Mouse (Mus musculus) hindbrain, embryonic 11.5 days (tissue): ENCODE measurements around the gene Serpinb1c. TPM values are rescaled to one million over a fixed set of nuclear protein-coding genes. Genes with fewer than 3 reads are reported as not detected.

Source experiments
- ATAC-seq: fragments of 200-750 bp; cut with Nextera tagmentation; 2 replicates; pipeline ENCODE4 v1.8.0; 2017; ENCODE audit warnings: mild to moderate bottlenecking, moderate TSS enrichment, moderate library complexity; ENCODE audit not compliant: low FRiP score
- DNase-seq: peaks from one replicate; pipeline ENCODE4 v3.0.0-alpha.2; 2015; ENCODE audit warnings: low spot score
- H3K27ac ChIP-seq: fragments of 300-500 bp; sonication (generic); 2 replicates; pipeline ENCODE4 v1.5.1; 2014; ENCODE audit warnings: mild to moderate bottlenecking, low read depth, low read length
- H3K27me3 ChIP-seq: fragments of 300-500 bp; sonication (generic); 2 replicates; pipeline ENCODE4 v1.6.1; 2014; ENCODE audit warnings: mild to moderate bottlenecking, low read length, moderate library complexity, mixed read lengths; ENCODE audit not compliant: control insufficient read depth, insufficient read depth
- H3K36me3 ChIP-seq: fragments of 300-500 bp; sonication (generic); 2 replicates; pipeline ENCODE4 v1.6.1; 2014; ENCODE audit warnings: mild to moderate bottlenecking, low read length, moderate library complexity, mixed read lengths; ENCODE audit not compliant: control insufficient read depth, insufficient read depth
- H3K4me1 ChIP-seq: fragments of 300-500 bp; sonication (generic); replicated peaks from 2 replicates; pipeline ENCODE4 v1.6.1; 2014; ENCODE audit warnings: low read length, mixed read lengths; ENCODE audit not compliant: control insufficient read depth, insufficient read depth
- H3K4me2 ChIP-seq: fragments of 300-500 bp; sonication (generic); replicated peaks from 2 replicates; pipeline ENCODE4 v1.6.1; 2014; ENCODE audit warnings: mild to moderate bottlenecking, low read depth, low read length
- H3K4me3 ChIP-seq: fragments of 300-500 bp; sonication (generic); 2 replicates; pipeline ENCODE4 v1.5.1; 2014; ENCODE audit warnings: low read depth, low read length
- H3K9ac ChIP-seq: fragments of 300-500 bp; sonication (generic); 2 replicates; pipeline ENCODE4 v1.6.1; 2014; ENCODE audit warnings: low read depth, low read length
- H3K9me3 ChIP-seq: fragments of 300-500 bp; sonication (generic); 2 replicates; pipeline ENCODE4 v1.6.1; 2016; ENCODE audit warnings: low read length; ENCODE audit not compliant: control insufficient read depth
- WGBS: fragments of 180-500 bp; shearing (Covaris S2); extraction: QIAGEN DNeasy Blood & Tissue Kit; methylation state at CpG from one replicate; pipeline ENCODE4 v1.1.7; 2014; 5-methylcytosine and 5-hydroxymethylcytosine counted together
- polyA plus RNA-seq: library from polyadenylated mRNA; unstranded; fragments of >200 nt; fragmentation: Nextera tagmentation; extraction: Ambion mirVana; gene quantifications from 2 replicates; pipeline ENCODE4 v1.2.1, GENCODE M21; 2014

The Serpinb1c gene
- polyA plus RNA-seq, 1 experiment from 2014 or later: not detected

DNA sequence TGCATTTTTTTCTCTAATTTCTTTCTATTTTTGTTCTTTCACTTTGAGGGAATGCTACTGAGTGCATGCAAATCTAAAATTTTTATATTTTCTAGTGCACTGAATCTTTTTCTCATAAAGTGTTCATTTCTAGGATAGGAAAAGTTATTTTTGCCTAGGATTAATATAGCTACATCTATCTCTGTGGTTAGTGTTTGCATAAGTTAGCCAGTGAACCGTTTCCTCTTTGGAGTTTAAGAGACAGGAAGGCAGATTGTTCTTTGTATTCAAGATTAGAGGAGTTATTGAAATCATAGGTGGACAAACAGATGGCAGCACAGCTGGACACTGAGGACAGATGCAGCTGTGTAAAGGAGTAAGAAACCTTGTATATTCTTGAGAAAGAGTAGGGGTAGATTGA, 58.7 kb downstream of the Serpinb1c start:
- H3K27me3 ChIP-seq: no peaks in the 10 kb centered on the region
- H3K9me3 ChIP-seq: no peaks in the 10 kb centered on the region
- 59% methylated on average over 1 of the region's 1 CpGs for WGBS
- H3K4me2 ChIP-seq: no peak overlapping the region
- H3K9ac ChIP-seq: no peak overlapping the region
- no peak overlapping the region for H3K4me3 ChIP-seq
- ATAC-seq (no peak), DNase-seq (no peak)
- no peaks in the 10 kb centered on the region for H3K36me3 ChIP-seq
- no peaks in the 10 kb centered on the region for H3K4me1 ChIP-seq
- no peak overlapping the region for H3K27ac ChIP-seq

DNA sequence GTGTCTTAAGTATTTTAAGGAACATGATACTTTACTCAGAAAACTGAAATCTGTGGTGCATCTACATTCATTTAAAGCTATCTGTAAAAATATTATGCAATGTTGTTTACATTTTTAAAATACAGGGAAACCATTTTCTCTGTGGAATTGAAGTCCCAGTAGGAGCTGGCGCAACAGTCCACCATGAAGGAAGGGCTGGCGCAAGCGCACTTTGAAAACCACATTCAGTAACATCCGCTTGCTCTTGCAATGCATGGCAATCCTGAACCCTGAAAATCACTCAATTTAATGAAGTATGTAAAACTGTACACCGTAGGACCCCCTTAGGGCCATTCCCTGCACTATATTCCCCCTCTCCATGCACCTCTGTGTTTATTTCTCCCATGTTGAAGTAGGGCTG, 63.5 kb downstream of the Serpinb1c start:
- Histone ChIP-seq H3K9me3 (no peaks in the 10 kb centered on the region), H3K4me1 (no peaks in the 10 kb centered on the region), H3K4me3 (no peak overlapping the region), H3K4me2 (no peak overlapping the region), H3K36me3 (no peaks in the 10 kb centered on the region), H3K27ac (no peak overlapping the region), H3K9ac (no peak overlapping the region), H3K27me3 (no peaks in the 10 kb centered on the region)
- ATAC-seq (no peak), DNase-seq (no peak)
- WGBS: 91% methylated on average over 5 of the region's 5 CpGs

- no peak overlapping the region for H3K4me2 ChIP-seq
- H3K27ac ChIP-seq: no peak overlapping the region
- H3K27me3 ChIP-seq: no peaks in the 10 kb centered on the region
- no peaks in the 10 kb centered on the region for H3K36me3 ChIP-seq
- H3K9me3 ChIP-seq: no peaks in the 10 kb centered on the region
- no peaks in the 10 kb centered on the region for H3K4me1 ChIP-seq
- H3K4me3 ChIP-seq: no peak overlapping the region
- no peak for DNase-seq
- no peak for ATAC-seq
- no peak overlapping the region for H3K9ac ChIP-seq
- WGBS: 76% methylated on average over 6 of the region's 6 CpGs
Measured at GRCm38 (mm10) chr13:32833237-32833636, 64.8 kb downstream of the Serpinb1c start.

- no peak overlapping the region for H3K4me3 ChIP-seq
- ATAC-seq (no peak), DNase-seq (no peak)
- no peak overlapping the region for H3K27ac ChIP-seq
- no peaks in the 10 kb centered on the region for H3K9me3 ChIP-seq
- no peaks in the 10 kb centered on the region for H3K27me3 ChIP-seq
- H3K4me1 ChIP-seq: no peaks in the 10 kb centered on the region
- H3K4me2 ChIP-seq: no peak overlapping the region
- 74% methylated on average over 3 of the region's 3 CpGs for WGBS
- no peaks in the 10 kb centered on the region for H3K36me3 ChIP-seq
- no peak overlapping the region for H3K9ac ChIP-seq
Measured at GRCm38 (mm10) chr13:32832776-32833175, 65.2 kb downstream of the Serpinb1c start.

GRCm38 (mm10) chr13:32831505-32832273, 66.3 kb downstream of the Serpinb1c start:
- H3K9ac ChIP-seq: no peak overlapping the region
- no peaks in the 10 kb centered on the region for H3K27me3 ChIP-seq
- no peak overlapping the region for H3K4me2 ChIP-seq
- 86% methylated on average over 3 of the region's 3 CpGs for WGBS
- H3K36me3 ChIP-seq: no peaks in the 10 kb centered on the region
- no peaks in the 10 kb centered on the region for H3K4me1 ChIP-seq
- ATAC-seq (no peak), DNase-seq (no peak)
- H3K9me3 ChIP-seq: no peaks in the 10 kb centered on the region
- no peak overlapping the region for H3K4me3 ChIP-seq
- no peak overlapping the region for H3K27ac ChIP-seq

Other genes with a start within 250 kb of the Serpinb1c start
- 0.40 and 0.53 TPM in 2 replicates for gene Mylk4, start 114.3 kb downstream of the Serpinb1c start, polyA plus RNA-seq
- gene Wrnip1, start 96.2 kb downstream of the Serpinb1c start, polyA plus RNA-seq: 14.4 and 18.0 TPM in 2 replicates
- gene D930007J09Rik, start 95.4 kb downstream of the Serpinb1c start, polyA plus RNA-seq: not detected in 2 replicates
- gene Serpinb1a, start 47.0 kb downstream of the Serpinb1c start, polyA plus RNA-seq: 0.27 TPM in 1 of 2 replicates, not detected in the other
- gene Serpinb6b, start 67.0 kb upstream of the Serpinb1c start, polyA plus RNA-seq: 0.75 and 0.76 TPM in 2 replicates
- 1.1 and 2.2 TPM in 2 replicates for gene Serpinb9, start 105.0 kb upstream of the Serpinb1c start, polyA plus RNA-seq
- gene Serpinb9b, start 129.2 kb upstream of the Serpinb1c start, polyA plus RNA-seq: 0.08 and 0.14 TPM in 2 replicates
- gene Serpinb1b, start 180.4 kb upstream of the Serpinb1c start, polyA plus RNA-seq: 4.1 and 6.2 TPM in 2 replicates